Mouse (Mus musculus) megakaryocyte, adult 5-6 weeks (primary cell): Measurements from ENCODE around the gene Smarca2. TPM values are rescaled to one million over a fixed set of nuclear protein-coding genes. Genes with fewer than 3 reads are reported as not detected.

Source experiments
- ATAC-seq: 2 replicates; pipeline ENCODE4 v1.8.0; 2016; ENCODE audit warnings: mild to moderate bottlenecking, inconsistent platforms; ENCODE audit not compliant: poor library complexity, severe bottlenecking
- total RNA-seq, 2 experiments: library from RNA; stranded (forward) in 1 of 2; stranded (reverse) in 1 of 2; fragments of 153-499, 151-499 nt in 1 of 2; fragments of 221-1000, 200-1000 nt in 1 of 2; gene quantifications; 2 replicates each; pipeline versions ENCODE4 v1.2.3 to v1.2.4; 2015 to 2017

Smarca2 gene
- total RNA-seq, 2 experiments from 2014 or later = 49.6 to 49.8 TPM

DNA sequence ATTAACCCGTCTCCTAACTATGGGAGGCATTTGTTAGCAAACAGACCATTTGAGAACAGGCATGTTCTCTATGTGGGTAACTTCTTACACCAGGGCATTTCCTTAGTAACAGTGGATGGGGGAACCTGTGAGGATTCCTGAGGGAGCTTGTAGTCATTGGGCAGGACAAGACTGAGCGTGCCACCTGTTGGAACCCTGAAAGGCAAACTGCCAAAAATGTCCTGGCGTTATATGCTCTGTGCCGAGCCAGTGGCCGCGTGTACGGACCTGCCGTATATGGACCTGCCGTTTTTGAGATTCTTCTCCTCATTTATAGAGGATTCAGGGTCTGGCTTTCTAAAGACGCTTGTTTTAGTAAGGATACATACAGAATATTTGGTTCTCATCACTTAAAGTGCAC, 141.4 kb downstream of the Smarca2 start:
- no peak for ATAC-seq

DNA sequence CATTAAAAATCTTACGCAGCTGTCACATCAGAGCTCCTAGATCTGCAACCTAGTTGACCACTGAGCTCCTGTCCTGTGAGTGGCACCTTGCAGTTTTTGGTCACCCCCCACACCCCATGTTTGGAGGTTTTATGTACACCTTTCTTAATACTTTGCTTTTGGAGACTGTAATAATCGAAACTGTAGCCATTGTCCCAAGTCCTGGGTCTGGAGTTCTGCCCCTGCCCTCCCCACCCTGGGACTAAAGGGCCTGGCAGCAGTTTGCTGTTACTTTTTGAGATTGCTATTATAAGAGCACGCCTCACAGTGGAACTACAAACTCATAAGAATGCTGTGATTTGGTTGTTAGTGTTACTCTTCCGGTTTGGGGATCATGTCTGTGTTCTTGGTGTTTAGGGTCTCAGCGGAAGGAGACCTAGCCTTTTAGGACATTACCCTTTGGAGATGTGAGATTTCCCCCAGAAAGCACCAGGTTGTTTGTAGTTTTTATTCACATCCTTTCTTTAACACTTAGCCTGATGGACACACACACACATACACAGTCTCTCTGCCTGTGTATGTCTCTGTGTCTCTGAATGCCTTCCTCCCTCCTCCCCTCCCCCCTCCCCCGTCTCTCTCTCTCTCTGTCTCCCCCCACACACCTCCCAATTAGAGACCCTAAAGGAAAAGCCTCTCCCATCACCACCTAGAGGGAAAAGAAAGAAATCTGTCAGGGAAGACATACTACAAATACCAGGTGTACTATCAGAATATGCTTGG, 142.0 kb downstream of the Smarca2 start:
- ATAC-seq = no peak

DNA sequence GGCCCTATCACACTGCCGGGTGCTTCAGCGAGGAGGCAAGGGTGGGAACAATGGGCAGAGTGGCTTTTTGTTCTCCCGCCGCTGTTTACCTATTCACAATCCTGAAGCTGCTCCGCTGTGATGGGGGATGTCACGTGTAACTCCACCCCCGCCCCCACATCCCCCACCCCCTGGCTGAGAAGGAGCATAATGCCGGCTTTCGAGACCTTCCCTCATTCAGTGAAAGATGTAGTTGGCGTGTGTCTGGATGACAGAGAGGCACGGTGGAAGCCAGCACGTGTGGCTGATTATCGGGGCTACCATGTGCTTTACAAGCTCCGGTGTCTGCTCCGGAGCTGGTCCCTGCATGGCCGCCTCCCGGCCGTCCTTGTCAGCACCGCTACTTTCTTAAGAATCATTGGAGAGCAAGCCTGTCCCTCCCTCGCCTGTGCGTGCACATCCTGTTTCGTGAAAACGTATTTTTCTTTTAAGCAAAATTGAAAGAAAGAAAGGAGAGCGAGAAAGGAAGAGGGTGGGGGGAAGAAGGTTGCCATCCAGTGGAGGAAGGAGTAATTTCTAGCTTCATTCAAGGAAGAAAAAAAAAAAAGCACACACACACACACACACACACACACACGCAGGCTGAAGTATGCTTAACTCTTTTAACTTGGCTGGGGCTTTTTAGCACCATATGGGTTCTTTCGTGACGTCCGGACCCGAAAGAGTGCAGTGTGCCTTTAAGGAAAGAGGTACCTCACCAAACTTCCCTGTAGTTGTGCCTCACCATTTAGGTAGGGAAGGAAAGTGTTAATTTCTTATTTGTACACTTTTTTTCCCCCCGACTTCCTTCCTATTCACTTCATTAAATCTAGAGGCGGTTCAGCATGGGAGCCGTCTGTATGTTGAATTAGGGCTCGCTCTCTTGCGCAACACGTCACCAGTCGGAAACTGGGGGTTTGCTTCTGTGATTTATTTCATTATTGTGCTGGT, 143.0 kb downstream of the Smarca2 start:
- peak; percentile 81 for ATAC-seq

DNA sequence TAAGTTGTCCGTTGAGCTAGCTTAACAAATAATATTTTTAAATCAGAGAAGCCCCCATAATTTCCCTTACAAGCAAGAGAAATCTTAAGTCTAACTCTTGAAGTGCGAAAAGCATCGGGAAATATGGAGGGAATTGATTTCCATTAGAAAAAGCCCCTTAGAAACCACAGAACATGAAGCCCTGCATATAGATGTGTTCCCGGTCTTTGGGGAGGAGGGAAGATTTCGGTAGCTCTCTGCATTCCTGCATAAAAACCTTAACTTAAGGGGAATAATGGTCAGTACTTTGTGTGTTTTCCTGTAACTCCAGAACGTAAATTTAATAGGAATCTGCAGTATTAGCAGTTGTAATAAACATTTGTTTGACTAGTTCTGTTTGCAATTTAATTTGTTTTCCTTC, 143.8 kb downstream of the Smarca2 start:
- ATAC-seq = no peak

DNA sequence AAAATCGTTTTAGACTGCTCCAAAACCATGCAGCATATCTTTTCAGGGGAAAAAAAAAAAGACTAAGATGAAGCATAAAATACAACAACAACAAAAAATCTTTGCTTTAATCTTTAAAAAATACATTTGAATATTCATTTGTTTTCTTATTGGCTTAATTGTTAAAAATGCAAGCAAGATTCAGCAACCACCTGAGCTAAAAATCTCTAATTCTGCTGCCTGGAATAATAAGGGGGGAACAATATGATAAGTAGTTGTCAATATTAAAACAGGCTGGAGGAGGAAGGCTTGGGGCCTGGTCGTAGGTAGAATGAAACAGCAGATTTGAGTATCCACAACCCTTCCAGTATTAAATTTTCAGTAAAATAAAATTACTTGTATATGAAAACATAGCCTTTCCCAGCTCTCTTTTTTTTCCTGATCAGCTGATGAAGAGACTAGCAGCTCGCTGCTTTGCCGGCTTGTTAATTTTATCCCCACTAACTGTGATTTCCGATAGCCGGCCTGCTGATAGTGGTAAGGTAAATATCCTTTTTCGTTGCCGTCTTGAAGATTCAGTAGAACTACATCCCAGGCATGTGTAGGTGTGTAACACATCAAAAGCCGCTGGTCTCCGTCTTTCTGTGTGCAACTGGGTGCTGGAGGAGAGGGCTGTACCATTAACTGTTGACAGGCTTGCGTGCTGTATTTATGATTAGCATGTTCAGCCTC, 144.7 kb downstream of the Smarca2 start:
- ATAC-seq = no peak

DNA sequence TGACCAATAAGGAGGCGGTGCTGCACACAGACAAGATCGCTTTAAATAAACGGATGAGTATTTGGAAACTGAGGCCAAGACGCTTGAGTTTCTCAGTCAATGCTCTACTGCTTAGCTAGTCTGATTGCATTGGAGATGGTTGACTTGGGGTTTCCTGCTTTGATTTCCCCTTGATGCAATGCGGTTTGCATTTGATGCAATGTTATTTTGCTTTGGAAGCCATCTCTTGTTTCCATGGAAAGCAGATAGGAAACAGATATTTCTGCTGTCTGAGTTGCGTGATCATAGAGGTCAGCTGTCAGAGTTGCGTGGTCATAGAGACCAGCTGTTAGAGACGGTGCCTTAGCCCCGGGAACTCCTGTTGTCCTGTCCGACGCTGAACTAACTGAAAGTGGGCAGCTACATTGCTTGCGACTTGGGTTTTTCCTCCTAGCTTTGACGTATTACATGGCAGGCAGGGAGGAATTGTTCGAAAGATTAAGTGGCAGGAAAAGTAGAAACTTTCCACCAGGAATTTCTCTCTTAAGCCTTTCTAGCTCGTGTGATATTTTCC, 147.8 kb downstream of the Smarca2 start:
- ATAC-seq = peak; percentile 17

DNA sequence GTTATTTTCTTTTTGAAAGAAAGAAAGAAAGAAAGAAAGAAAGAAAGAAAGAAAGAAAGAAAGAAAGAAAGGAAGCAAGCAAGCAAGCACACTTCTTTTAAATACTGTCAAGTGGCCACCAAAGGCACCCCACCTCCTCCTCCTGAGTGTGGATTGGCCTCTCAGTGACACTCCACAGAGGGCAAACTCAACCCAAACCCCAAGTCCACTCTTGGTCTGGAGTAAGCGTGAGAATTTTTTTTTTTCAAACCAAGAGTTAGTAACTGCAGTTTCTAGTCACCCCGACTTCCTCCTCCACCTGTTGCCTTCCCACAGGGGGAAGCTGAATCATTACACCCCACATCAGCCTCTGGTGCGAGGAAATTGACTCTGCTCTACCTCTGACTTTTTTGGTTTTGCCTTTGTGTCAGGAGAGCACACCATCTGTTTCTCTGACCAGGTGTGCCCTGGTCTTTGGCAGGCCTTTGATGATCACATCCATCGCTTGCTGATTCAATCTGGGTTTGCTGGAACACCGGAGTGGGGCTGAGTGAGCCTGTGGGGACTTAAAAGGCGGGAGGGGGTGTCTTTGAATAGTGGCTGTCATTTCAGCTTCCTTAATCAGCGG, 148.5 kb downstream of the Smarca2 start:
- 0 out of 2 replicates have a peak, but pooled peaks have one; percentile 35 for ATAC-seq

DNA sequence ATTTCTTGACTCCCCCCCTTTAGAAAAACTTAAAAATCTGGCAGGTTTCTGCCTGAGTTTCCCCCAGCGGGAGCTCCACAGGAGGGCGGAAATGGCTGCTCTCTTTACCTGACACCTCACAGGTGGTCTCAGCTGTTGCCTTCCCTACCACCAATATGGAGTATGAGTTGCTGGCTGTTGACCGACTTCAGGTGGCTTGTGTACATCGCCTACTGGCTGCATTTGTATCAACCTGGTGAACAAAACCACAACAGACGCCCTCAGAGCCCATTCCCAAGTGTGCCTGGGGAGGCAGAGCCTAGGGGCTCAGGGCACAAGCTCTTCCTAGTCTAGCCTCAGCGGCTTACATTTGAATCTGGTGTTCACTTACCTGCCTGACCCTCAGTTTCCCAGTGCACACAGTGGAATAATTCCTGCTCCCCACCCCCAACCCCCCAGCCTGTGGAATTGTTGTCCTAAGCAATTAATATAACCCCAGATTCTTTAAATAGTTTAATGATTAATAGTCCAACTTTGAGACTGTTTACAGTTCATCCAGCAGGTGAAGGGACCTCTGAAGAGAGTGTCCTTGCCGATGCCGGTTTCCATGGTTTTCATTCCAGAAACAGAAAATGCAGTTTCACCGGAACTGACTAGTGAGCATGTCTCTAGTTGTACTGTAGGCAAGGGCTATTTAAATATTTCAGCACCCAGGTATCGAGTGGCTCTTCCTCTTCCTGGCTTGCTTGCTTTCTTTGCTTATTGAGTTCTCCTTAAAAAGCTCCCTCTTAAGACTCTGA, 149.4 kb downstream of the Smarca2 start:
- ATAC-seq = no peak

DNA sequence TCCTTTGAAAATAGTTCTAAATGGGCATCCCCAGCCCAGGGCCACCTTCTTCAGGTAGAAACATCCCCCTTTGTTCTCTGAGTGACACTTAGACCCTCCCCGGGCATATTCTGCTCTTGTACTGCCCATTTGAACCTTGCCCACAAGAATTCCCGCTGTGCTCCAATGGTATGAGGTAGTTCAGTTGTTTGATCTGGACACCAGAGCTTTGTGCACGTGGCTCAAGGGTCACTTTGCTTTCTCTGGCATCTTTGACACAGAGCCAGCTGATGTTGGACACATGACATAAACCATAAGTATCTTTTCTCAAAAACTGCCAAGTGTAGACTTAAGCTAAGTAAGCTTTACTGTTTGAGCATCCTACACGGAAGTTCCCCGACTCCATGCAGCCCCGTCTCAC, 151.1 kb downstream of the Smarca2 start:
- ATAC-seq = no peak

DNA sequence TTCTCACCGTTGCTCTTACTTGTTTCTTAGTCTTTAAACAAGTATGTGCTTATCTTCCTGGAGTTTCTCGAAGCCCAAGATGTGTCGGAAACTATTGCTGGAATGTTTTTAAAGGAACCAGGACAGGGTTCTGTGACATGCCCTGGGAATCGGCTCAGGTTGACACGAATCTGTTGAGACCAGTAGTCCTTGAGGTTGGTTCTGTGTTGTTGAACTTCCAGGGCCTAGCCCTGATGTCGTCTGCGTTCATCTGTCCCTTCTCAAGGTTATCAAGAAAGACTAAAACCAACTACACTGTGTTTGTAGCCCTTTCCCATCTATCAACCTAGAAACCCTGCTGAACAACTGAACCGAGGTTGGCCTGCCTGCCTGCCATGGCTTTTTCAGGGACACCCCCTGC, 151.5 kb downstream of the Smarca2 start:
- ATAC-seq = no peak

DNA sequence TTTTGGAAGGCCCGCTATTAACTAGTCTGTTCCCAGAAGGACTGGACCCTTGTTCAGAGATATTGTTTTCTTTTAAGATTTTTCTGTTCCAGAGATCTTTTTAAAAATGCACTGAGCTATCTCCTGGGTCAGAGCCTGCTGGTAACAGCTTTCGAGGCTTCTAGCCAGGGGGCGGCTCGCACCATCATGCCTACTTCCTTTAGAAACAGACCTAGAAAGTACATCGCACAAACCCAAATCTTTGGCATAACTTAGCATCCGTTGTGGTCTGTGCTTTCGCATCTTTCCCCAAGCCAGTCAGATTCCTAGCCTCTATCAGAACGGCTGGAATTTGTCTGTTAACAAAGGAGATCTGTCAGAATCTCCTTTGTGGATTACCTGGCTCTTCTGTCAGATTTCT, 153.3 kb downstream of the Smarca2 start:
- ATAC-seq = no peak

DNA sequence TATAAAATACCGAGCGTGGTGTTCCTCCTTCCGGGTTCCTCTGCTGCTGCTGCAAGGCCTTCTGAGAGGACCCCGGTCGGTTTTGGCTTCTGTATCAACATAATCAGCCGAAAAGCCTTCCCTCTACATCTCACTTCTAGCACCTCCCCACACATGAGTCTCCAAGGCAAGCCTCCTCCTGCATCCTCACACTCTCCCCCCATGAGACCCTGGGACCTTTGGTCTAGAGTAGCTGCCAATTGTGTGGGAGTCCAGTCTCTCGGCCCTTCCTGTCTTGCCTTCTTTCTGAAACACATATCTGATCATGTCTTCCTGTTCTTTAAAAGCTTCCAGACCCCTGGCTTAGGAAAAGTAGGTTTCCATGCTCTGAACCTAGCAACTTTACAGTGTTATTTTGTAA, 153.8 kb downstream of the Smarca2 start:
- no peak for ATAC-seq

DNA sequence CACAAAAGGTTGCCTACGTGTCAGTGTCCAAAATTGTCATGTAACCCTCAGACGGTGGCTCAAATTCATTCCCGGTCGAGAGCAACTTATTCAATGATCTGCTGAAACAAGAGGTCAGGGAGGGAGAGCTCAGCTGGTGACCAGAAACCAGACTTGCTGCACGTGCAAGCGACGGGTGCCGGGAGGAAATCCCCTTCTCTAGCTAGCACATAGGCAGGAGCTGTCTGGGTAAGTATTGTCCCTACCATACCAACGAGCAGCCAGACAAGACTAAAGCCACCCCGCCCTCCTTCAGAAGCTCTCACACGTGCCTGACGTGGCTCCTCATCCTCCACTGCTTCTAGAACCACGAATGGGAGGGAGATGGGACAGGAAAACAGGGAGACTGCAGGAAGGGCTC, 154.4 kb downstream of the Smarca2 start:
- no peak for ATAC-seq

DNA sequence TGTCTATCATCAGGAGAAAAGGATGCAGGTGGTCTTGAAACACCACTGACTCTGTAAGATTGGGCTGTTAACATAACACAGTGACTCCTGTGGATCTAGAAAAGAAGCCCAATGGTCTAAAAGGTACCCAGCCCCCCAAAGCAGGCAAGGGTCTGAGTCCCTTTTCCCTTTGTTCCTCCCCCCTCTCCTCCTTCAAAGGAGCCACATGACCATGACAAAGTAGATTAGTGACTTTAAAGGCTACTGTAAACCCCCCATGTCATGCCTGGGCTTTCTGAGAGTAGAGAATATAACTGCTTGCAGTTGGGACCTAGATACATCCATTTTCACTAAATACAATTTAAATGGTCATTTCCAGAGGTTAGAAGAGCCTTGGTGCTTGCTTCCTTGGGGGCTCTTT, 156.4 kb downstream of the Smarca2 start:
- ATAC-seq = no peak

DNA sequence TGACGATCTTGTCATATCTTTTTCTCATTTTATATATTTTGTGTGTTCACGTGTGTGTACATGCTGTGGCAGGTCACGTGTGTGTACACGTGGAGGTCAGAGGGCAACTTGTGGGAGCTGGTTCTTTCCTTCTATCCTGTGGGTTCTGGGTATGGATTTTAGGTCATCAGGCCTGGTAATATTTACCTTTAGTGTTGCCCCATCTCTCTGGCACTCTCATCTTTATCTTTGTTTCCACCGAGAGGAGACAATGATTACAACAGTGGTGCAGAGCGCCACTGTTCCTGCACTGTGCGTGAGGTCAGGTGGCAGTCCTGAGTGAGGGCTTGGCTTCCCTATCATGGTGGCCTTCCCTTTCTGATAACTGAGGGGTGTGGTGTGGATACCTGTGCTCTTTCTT, 160.6 kb downstream of the Smarca2 start:
- ATAC-seq = no peak

DNA sequence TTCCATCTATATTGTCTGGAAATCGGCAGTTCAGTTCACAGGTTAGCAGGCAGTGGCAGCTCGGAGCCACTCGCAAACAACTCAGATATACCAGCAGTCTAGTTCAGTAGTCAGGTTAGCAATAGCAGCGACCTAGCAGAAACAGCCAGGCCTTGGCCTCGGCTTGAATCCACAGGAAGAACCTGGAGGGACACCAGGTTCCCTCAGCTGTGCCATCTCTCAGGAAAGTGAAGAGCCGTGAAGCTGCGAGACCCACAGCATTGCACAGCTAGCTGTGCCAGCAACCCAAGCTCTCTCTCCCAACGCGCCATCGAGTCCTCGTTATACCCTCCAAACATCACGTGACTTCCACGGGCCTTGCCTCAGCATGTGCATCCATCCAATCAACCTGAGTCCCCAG, 162.6 kb downstream of the Smarca2 start:
- no peak for ATAC-seq

DNA sequence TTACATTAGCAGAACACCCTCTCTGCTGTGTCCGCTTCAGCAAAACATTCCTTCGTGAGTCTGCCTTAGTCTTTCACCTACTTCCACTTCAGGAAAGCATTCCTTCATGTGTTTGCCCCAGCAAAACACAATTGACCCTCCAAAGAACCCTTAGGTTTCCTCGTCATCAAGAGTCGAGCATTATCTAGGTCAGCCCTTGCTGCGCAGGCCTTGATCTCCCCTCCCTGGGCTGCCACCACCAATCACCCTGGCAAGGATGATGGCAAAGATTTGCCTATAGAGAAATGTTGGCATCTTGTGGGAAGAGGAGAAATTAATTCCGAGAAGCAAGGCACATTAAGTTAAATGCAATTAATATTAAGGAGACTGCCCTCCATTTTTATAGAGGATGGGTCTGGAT, 163.1 kb downstream of the Smarca2 start:
- ATAC-seq = no peak

DNA sequence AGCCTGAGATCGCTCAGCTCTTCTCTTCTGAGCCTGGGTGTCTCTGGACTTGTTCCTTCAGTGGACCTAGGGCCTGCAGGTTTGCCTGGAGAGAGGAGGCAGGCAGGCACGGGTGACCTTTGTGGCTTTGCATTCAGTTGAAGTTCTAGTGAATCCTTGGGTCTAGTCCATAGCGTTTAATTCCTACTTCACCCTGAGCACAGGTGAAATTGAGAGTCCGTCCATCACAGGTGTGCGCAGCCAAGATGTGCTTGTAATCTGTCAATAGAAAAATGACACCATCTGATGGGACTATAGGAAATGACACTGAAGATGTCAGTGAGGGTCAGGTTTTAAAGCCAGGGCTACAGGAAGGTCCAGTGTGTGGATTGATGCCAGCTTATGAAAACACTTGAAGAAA, 164.0 kb downstream of the Smarca2 start:
- ATAC-seq = no peak

DNA sequence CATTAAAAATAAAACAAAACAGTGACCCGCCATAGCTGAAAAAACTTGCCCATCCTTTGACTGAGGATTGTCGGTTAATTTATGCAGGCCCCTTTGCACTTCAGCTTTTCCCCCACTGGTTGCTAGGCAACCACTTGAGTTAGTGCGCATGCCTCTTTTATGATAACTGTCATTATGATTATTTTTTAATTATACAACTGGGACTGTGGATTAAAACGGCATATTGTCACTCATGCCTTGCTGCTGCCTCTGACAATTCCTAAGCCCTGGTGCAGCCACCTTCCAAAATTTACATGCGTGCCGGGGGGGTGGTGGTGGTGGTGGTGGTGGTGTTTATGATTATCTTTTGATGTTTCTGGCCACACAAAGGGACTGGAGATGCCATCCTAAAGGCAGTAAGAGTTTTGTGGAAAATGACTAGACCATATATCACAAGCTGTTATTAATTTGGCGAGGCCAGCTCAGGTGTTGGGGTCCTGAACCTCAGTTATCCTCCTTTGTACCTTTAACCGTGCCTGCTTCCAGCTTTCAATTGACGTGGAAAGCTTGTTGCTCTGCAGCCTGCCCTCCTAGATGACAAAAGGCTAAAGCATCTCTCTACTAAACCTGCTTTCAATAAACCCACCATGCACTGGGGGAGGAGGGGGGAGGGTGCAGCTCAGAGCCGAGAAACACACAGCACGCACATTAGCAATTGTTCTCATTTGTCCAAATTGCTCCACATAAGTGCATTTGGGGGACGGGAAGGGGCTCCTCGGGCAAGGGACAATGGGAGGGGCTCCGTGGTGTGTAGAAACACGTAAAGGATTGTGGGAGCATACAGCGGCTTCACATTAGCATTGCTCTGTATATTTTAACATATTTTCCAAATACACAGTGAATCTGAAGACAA, 165.0 kb downstream of the Smarca2 start:
- no peak for ATAC-seq
